Mouse (Mus musculus): ENCODE measurements around the gene Casr. TPM values are rescaled to one million over a fixed set of nuclear protein-coding genes. Genes with fewer than 3 reads are reported as not detected.

Casr gene
- polyA plus RNA-seq, 1 experiment: 0.08 TPM

- Histone ChIP-seq H3K36me3 (ENCODE audit: control insufficient read depth, insufficient read depth) (no peaks in the 10 kb centered on the region), H3K79me2 (ENCODE audit: control insufficient read depth, insufficient read depth) (no peaks in the 10 kb centered on the region), H3K27me3 (ENCODE audit: control insufficient read depth, insufficient read depth, insufficient read length) (no peaks in the 10 kb centered on the region), H3ac (ENCODE audit: control insufficient read depth, insufficient read length) (no peak overlapping the region), H3K4me3 (no peak overlapping the region), H3K4me2 (ENCODE audit: low read depth) (no peak overlapping the region)
- TF ChIP-seq TCF12 (IDR thresholded peaks at IDR 0.05; ENCODE audit: insufficient read depth, poor library complexity, severe bottlenecking): no peak
- TF ChIP-seq POLR2A (IDR thresholded peaks at IDR 0.05; ENCODE audit: insufficient read length, low read depth): no peak
- TF ChIP-seq TCF3 (IDR thresholded peaks at IDR 0.05; ENCODE audit: insufficient read length, low read depth): no peak
These were observed 8.3 kb downstream of the Casr start for GRCm38 (mm10) chr16:36553624-36554023.

- Histone ChIP-seq H3ac (ENCODE audit: control insufficient read depth, insufficient read length) (no peak overlapping the region), H3K79me2 (ENCODE audit: control insufficient read depth, insufficient read depth) (no peaks in the 10 kb centered on the region), H3K27me3 (ENCODE audit: control insufficient read depth, insufficient read depth, insufficient read length) (no peaks in the 10 kb centered on the region), H3K4me2 (ENCODE audit: low read depth) (no peak overlapping the region), H3K36me3 (ENCODE audit: control insufficient read depth, insufficient read depth) (no peaks in the 10 kb centered on the region), H3K4me3 (no peak overlapping the region)
- TF ChIP-seq CEBPB (IDR thresholded peaks at IDR 0.05; ENCODE audit: insufficient read depth, poor library complexity, severe bottlenecking) (no peak), MYOG (IDR thresholded peaks at IDR 0.05; ENCODE audit: control insufficient read depth in 1 of 3, insufficient read depth in 1 of 3, insufficient read length in 2 of 3, low read depth in 2 of 3) (no peak), SRF (IDR thresholded peaks at IDR 0.05; ENCODE audit: control insufficient read depth, insufficient read length, low read depth) (no peak), USF1 (IDR thresholded peaks at IDR 0.05; ENCODE audit: low read depth) (no peak), MYOD1 (IDR thresholded peaks at IDR 0.05; ENCODE audit: control insufficient read depth in 1 of 3, insufficient read length in 2 of 3, low read depth in 2 of 3) (no peak), POLR2AphosphoS2 (IDR thresholded peaks at IDR 0.05; ENCODE audit: insufficient read length, low read depth) (no peak), MAX (IDR thresholded peaks at IDR 0.05; ENCODE audit: low read depth) (no peak), POLR2A (IDR thresholded peaks at IDR 0.05; ENCODE audit: insufficient read length, low read depth) (no peak), TCF12 (IDR thresholded peaks at IDR 0.05; ENCODE audit: insufficient read depth, poor library complexity, severe bottlenecking) (no peak), REST (IDR thresholded peaks at IDR 0.05; ENCODE audit: insufficient read depth, insufficient read length) (no peak), E2F4 (IDR thresholded peaks at IDR 0.05; ENCODE audit: insufficient read depth) (no peak), TCF3 (IDR thresholded peaks at IDR 0.05; ENCODE audit: insufficient read length, low read depth) (no peak)
These were observed 16.6 kb downstream of the Casr start for GRCm38 (mm10) chr16:36545333-36545732.

- Histone ChIP-seq H3K4me3 (no peak overlapping the region), H3K79me2 (ENCODE audit: control insufficient read depth, insufficient read depth) (no peaks in the 10 kb centered on the region), H3K36me3 (ENCODE audit: control insufficient read depth, insufficient read depth) (no peaks in the 10 kb centered on the region), H3ac (ENCODE audit: control insufficient read depth, insufficient read length) (no peak overlapping the region), H3K27me3 (ENCODE audit: control insufficient read depth, insufficient read depth, insufficient read length) (no peaks in the 10 kb centered on the region), H3K4me2 (ENCODE audit: low read depth) (no peak overlapping the region)
- TF ChIP-seq TCF12 (IDR thresholded peaks at IDR 0.05; ENCODE audit: insufficient read depth, poor library complexity, severe bottlenecking) (no peak), TCF3 (IDR thresholded peaks at IDR 0.05; ENCODE audit: insufficient read length, low read depth) (no peak), USF1 (IDR thresholded peaks at IDR 0.05; ENCODE audit: low read depth) (no peak), POLR2A (IDR thresholded peaks at IDR 0.05; ENCODE audit: insufficient read length, low read depth) (no peak), SRF (IDR thresholded peaks at IDR 0.05; ENCODE audit: control insufficient read depth, insufficient read length, low read depth) (no peak), MYOG (IDR thresholded peaks at IDR 0.05; ENCODE audit: control insufficient read depth in 1 of 3, insufficient read depth in 1 of 3, insufficient read length in 2 of 3, low read depth in 2 of 3) (no peak), MYOD1 (IDR thresholded peaks at IDR 0.05; ENCODE audit: control insufficient read depth in 1 of 3, insufficient read length in 2 of 3, low read depth in 2 of 3) (no peak), POLR2AphosphoS2 (IDR thresholded peaks at IDR 0.05; ENCODE audit: insufficient read length, low read depth) (no peak), E2F4 (IDR thresholded peaks at IDR 0.05; ENCODE audit: insufficient read depth) (no peak), REST (IDR thresholded peaks at IDR 0.05; ENCODE audit: insufficient read depth, insufficient read length) (no peak), CEBPB (IDR thresholded peaks at IDR 0.05; ENCODE audit: insufficient read depth, poor library complexity, severe bottlenecking) (no peak), MAX (IDR thresholded peaks at IDR 0.05; ENCODE audit: low read depth) (no peak)
These were observed 18.9 kb downstream of the Casr start for GRCm38 (mm10) chr16:36543091-36543490.

- Histone ChIP-seq H3K79me2 (ENCODE audit: control insufficient read depth, insufficient read depth) (no peaks in the 10 kb centered on the region), H3K36me3 (ENCODE audit: control insufficient read depth, insufficient read depth) (no peaks in the 10 kb centered on the region), H3K4me3 (no peak overlapping the region), H3K4me2 (ENCODE audit: low read depth) (no peak overlapping the region), H3K27me3 (ENCODE audit: control insufficient read depth, insufficient read depth, insufficient read length) (no peaks in the 10 kb centered on the region), H3ac (ENCODE audit: control insufficient read depth, insufficient read length) (no peak overlapping the region)
- TF ChIP-seq POLR2AphosphoS2 (IDR thresholded peaks at IDR 0.05; ENCODE audit: insufficient read length, low read depth) (no peak), TCF12 (IDR thresholded peaks at IDR 0.05; ENCODE audit: insufficient read depth, poor library complexity, severe bottlenecking) (no peak), REST (IDR thresholded peaks at IDR 0.05; ENCODE audit: insufficient read depth, insufficient read length) (no peak)
These were observed 21.1 kb downstream of the Casr start for GRCm38 (mm10) chr16:36540834-36541233.

- Histone ChIP-seq H3ac (ENCODE audit: control insufficient read depth, insufficient read length) (no peak overlapping the region), H3K4me2 (ENCODE audit: low read depth) (no peak overlapping the region), H3K36me3 (ENCODE audit: control insufficient read depth, insufficient read depth) (no peaks in the 10 kb centered on the region), H3K79me2 (ENCODE audit: control insufficient read depth, insufficient read depth) (no peaks in the 10 kb centered on the region), H3K4me3 (no peak overlapping the region), H3K27me3 (ENCODE audit: control insufficient read depth, insufficient read depth, insufficient read length) (no peaks in the 10 kb centered on the region)
- TF ChIP-seq TCF3 (IDR thresholded peaks at IDR 0.05; ENCODE audit: insufficient read length, low read depth): no peak
- TF ChIP-seq POLR2AphosphoS2 (IDR thresholded peaks at IDR 0.05; ENCODE audit: insufficient read length, low read depth): no peak
- TF ChIP-seq CEBPB (IDR thresholded peaks at IDR 0.05; ENCODE audit: insufficient read depth, poor library complexity, severe bottlenecking): no peak
- TF ChIP-seq TCF12 (IDR thresholded peaks at IDR 0.05; ENCODE audit: insufficient read depth, poor library complexity, severe bottlenecking): no peak
- no peak for TF ChIP-seq SRF (IDR thresholded peaks at IDR 0.05; ENCODE audit: control insufficient read depth, insufficient read length, low read depth)
- no peak for TF ChIP-seq MAX (IDR thresholded peaks at IDR 0.05; ENCODE audit: low read depth)
- TF ChIP-seq REST (IDR thresholded peaks at IDR 0.05; ENCODE audit: insufficient read depth, insufficient read length): no peak
- TF ChIP-seq E2F4 (IDR thresholded peaks at IDR 0.05; ENCODE audit: insufficient read depth): no peak
- TF ChIP-seq MYOD1 (IDR thresholded peaks at IDR 0.05; ENCODE audit: control insufficient read depth in 1 of 3, insufficient read length in 2 of 3, low read depth in 2 of 3): no peak
These were observed 28.8 kb downstream of the Casr start for GRCm38 (mm10) chr16:36532981-36533687.
